In the genomic region with DNA sequence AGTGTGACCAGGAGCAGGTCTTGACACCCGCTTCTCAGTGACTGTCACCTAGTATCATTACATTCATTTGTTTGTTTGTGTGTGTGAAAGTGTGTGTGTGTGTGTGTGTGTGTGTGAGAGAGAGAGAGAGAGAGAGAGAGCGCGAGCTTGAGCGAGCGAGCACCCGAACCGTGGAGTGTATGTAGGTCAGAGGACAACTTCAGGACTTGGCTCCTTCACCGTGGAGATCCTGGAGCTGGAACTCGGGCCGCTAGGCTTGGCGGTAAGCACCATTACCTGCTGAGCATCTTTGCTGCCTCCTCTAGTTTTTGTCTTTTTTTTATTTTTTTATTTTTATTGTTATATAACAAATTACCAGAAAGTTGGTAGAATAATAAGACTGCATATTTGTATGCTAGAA, we compare ENCODE assay signal across 23 mouse cellular contexts. TPM values are rescaled to one million over a fixed set of nuclear protein-coding genes. Genes with fewer than 3 reads are reported as not detected.
DNase-seq lines count a peak whose midpoint lies in the region; ATAC-seq lines count a peak whose summit lies in the region.
"Had no signal": no experiment of that assay in that cellular context is flagged by ENCODE, and none has a peak within 500 bp of the region (broad histone marks: within the 10 kb centered on the region; RNA-seq: fewer than 3 reads in every experiment).

No protein-coding gene starts in this region.

- H3K4me3 ChIP-seq in kidney, embryonic 14.5 days (ENCODE audit: low read length) = no peak overlapping the region
- no peak overlapping the region for H3K4me3 ChIP-seq in kidney, embryonic 15.5 days (replicated peaks)
- H3K4me3 ChIP-seq: embryonic facial prominence, embryonic 13.5 days; hindbrain, embryonic 15.5 days; intestine, embryonic 15.5 days; left cerebral cortex, adult 2 months; limb, embryonic 10.5 days; liver, embryonic 12.5 days; stomach, embryonic 15.5 days had no signal

- H3K36me3 ChIP-seq in kidney, embryonic 14.5 days (ENCODE audit: control insufficient read depth, insufficient read depth, low read length) = peaks cover 11% of the 10 kb centered on the region; the same call in 1 of the 2 replicates
- H3K36me3 ChIP-seq in kidney, embryonic 15.5 days = peaks cover 19% of the 10 kb centered on the region; the same call in 1 of the 2 replicates
- H3K36me3 ChIP-seq: intestine, embryonic 15.5 days; stomach, embryonic 15.5 days had no signal

- WGBS in kidney, embryonic 14.5 days = 88% methylated on average over 11 of the region's 11 CpGs
- WGBS in kidney, embryonic 15.5 days = 79% methylated on average over 11 of the region's 11 CpGs

- H3K9ac ChIP-seq in kidney, embryonic 14.5 days (ENCODE audit: low read depth, low read length) = no peak overlapping the region
- no peak overlapping the region for H3K9ac ChIP-seq in kidney, embryonic 15.5 days
- H3K9ac ChIP-seq: embryonic facial prominence, embryonic 13.5 days; hindbrain, embryonic 15.5 days; intestine, embryonic 15.5 days; liver, embryonic 12.5 days; stomach, embryonic 15.5 days had no signal

- no peaks in the 10 kb centered on the region for H3K4me1 ChIP-seq in kidney, embryonic 14.5 days (ENCODE audit: control insufficient read depth, insufficient read depth, low read length)
- H3K4me1 ChIP-seq in kidney, embryonic 15.5 days = no peaks in the 10 kb centered on the region
- H3K4me1 ChIP-seq: embryonic facial prominence, embryonic 13.5 days; hindbrain, embryonic 15.5 days; intestine, embryonic 15.5 days; limb, embryonic 10.5 days; liver, embryonic 12.5 days; stomach, embryonic 15.5 days had no signal

- no peak overlapping the region for H3K27ac ChIP-seq in kidney, embryonic 14.5 days (ENCODE audit: low read depth, low read length)
- 0 out of 2 replicates have a peak overlapping the region, but pooled peaks have one; percentile 18 for H3K27ac ChIP-seq in kidney, embryonic 15.5 days
- H3K27ac ChIP-seq: embryonic facial prominence, embryonic 13.5 days; hindbrain, embryonic 15.5 days; intestine, embryonic 15.5 days; left cerebral cortex, adult 2 months; limb, embryonic 10.5 days; liver, embryonic 12.5 days; stomach, embryonic 15.5 days had no signal

- ATAC-seq in kidney, embryonic 14.5 days (ENCODE audit: low FRiP score, low TSS enrichment) = no peak
- ATAC-seq in kidney, embryonic 15.5 days (replicated peaks; ENCODE audit: low FRiP score) = no peak
- ATAC-seq in megakaryocyte-erythroid progenitor cell, adult 5-6 weeks (replicated peaks; ENCODE audit: low FRiP score, low TSS enrichment, poor library complexity, severe bottlenecking) = no peak
- ATAC-seq: forebrain, embryonic 14.5 days; intestine, embryonic 15.5 days; liver, embryonic 12.5 days had no signal

- DNase-seq in kidney, adult 11 months = peak; percentile 10
- DNase-seq in cerebellum, adult 11 months = peak; percentile 76
- DNase-seq in cerebellum, adult 8-10 months = peak; percentile 69
- no peak for DNase-seq in urinary bladder, adult 18-20 months (ENCODE audit: low spot score in 2 of 2)
- no peak for DNase-seq in layer of hippocampus, adult 8-10 months (ENCODE audit: low spot score in 2 of 2)
- DNase-seq: B cell, adult 2 months; gastrocnemius, postnatal 14 days; lung, adult 2 months; lung, postnatal 36 days; right cerebral cortex, postnatal 25 days; thymus, adult 2 months had no signal

- H3K27me3 ChIP-seq in kidney, embryonic 14.5 days (ENCODE audit: control insufficient read depth, insufficient read depth, low read length) = no peaks in the 10 kb centered on the region
- no peaks in the 10 kb centered on the region for H3K27me3 ChIP-seq in kidney, embryonic 15.5 days
- H3K27me3 ChIP-seq: embryonic facial prominence, embryonic 13.5 days; hindbrain, embryonic 15.5 days; intestine, embryonic 15.5 days; liver, embryonic 12.5 days; stomach, embryonic 15.5 days had no signal

- H3K9me3 ChIP-seq in kidney, embryonic 14.5 days (ENCODE audit: control insufficient read depth, low read length) = no peaks in the 10 kb centered on the region
- no peaks in the 10 kb centered on the region for H3K9me3 ChIP-seq in kidney, embryonic 15.5 days (replicated peaks)
- H3K9me3 ChIP-seq: embryonic facial prominence, embryonic 13.5 days; hindbrain, embryonic 15.5 days; intestine, embryonic 15.5 days; limb, embryonic 10.5 days; liver, embryonic 12.5 days; stomach, embryonic 15.5 days had no signal

- H3K4me2 ChIP-seq in kidney, embryonic 14.5 days (replicated peaks; ENCODE audit: low read depth, low read length) = no peak overlapping the region
- no peak overlapping the region for H3K4me2 ChIP-seq in kidney, embryonic 15.5 days
- H3K4me2 ChIP-seq: embryonic facial prominence, embryonic 13.5 days; heart, embryonic 11.5 days; hindbrain, embryonic 15.5 days; intestine, embryonic 15.5 days; liver, embryonic 12.5 days; stomach, embryonic 15.5 days had no signal

RNA-seq across cellular contexts. Expression of gene Vps45, which starts 28.5 kb away (rescaled TPM):
- 24.3 and 33.0 TPM in 2 replicates for polyA plus RNA-seq in kidney, embryonic 14.5 days (2014; fragmentation: Nextera tagmentation; extraction: Ambion mirVana)
- polyA plus RNA-seq in kidney, embryonic 15.5 days (2015; fragmentation: Nextera tagmentation; extraction: Ambion mirVana) = 39.0 and 39.1 TPM in 2 replicates
- 10 to 100 TPM; 42.9 to 55.4 (median 51.6) TPM for total RNA-seq in layer of hippocampus, adult 8-10 months (2022)
- total RNA-seq in megakaryocyte-erythroid progenitor cell, adult 5-6 weeks (2014; fragmentation: Nextera tagmentation) = 29.7 and 38.8 TPM in 2 replicates
- total RNA-seq in megakaryocyte-erythroid progenitor cell, adult 5-6 weeks (2017) = 13.4 and 16.6 TPM in 2 replicates

RNA-seq across cellular contexts. Expression of gene Plekho1, which starts 34.0 kb away (rescaled TPM):
- polyA plus RNA-seq in kidney, embryonic 14.5 days (2014; fragmentation: Nextera tagmentation; extraction: Ambion mirVana) = 39.3 and 48.0 TPM in 2 replicates
- polyA plus RNA-seq in kidney, embryonic 15.5 days (2015; fragmentation: Nextera tagmentation; extraction: Ambion mirVana) = 43.5 and 44.2 TPM in 2 replicates
- total RNA-seq in layer of hippocampus, adult 8-10 months (2022) = 10 to 100 TPM; 42.0 to 70.1 (median 52.4) TPM
- total RNA-seq in megakaryocyte-erythroid progenitor cell, adult 5-6 weeks (2014; fragmentation: Nextera tagmentation) = 0.61 and 5.4 TPM in 2 replicates
- total RNA-seq in megakaryocyte-erythroid progenitor cell, adult 5-6 weeks (2017) = 5.9 and 10.5 TPM in 2 replicates

Comparison
In these comparisons a context has a peak if more than half of its experiments do, and no peak if none do; other contexts are left out.
1. DNase-seq: peak in kidney, adult 11 months (single experiment), cerebellum, adult 11 months (single experiment) and cerebellum, adult 8-10 months (single experiment); none in urinary bladder, adult 18-20 months (0 of 2) and layer of hippocampus, adult 8-10 months (0 of 2).